Mouse (Mus musculus) MEL (cell line): ENCODE data around the gene Slc2a13. TPM values are rescaled to one million over a fixed set of nuclear protein-coding genes. Genes with fewer than 3 reads are reported as not detected.

Source experiments
- DNase-seq: peaks from one replicate; pipeline ENCODE4 v3.0.0; 2011; ENCODE audit warnings: low read depth, low spot score
- H3K27ac ChIP-seq: 2 replicates; pipeline ENCODE4 v1.5.1; 2012; ENCODE audit warnings: low read depth, mild to moderate bottlenecking, control low read depth, low read length, moderate library complexity; ENCODE audit not compliant: control insufficient read depth
- H3K27me3 ChIP-seq, 2 experiments: fragments of 150-350 bp in 1 of 2; sonication (generic) in 1 of 2; 2 replicates each; pipeline ENCODE4 v1.6.1; 2012; ENCODE audit warnings: low read length in 2 of 2, mild to moderate bottlenecking in 2 of 2, improper control_type of control experiment in 1 of 2, moderate library complexity in 1 of 2; ENCODE audit not compliant: insufficient read depth in 2 of 2, control insufficient read depth in 1 of 2
- H3K36me3 ChIP-seq, 2 experiments: 2 replicates each; pipeline ENCODE4 v1.6.1; 2012 to 2014; ENCODE audit warnings: low read length in 2 of 2, improper control_type of control experiment in 1 of 2, inconsistent platforms in 1 of 2, mild to moderate bottlenecking in 1 of 2; ENCODE audit not compliant: insufficient read depth in 2 of 2, control insufficient read depth in 1 of 2
- H3K4me1 ChIP-seq, 2 experiments: fragments of 150-350 bp in 1 of 2; sonication (generic) in 1 of 2; 2 replicates each; pipeline ENCODE4 v1.6.1; 2012; ENCODE audit warnings: low read length in 2 of 2, improper control_type of control experiment in 1 of 2, mild to moderate bottlenecking in 1 of 2; ENCODE audit not compliant: insufficient read depth in 2 of 2, control insufficient read depth in 1 of 2
- H3K4me3 ChIP-seq, 2 experiments: fragments of 150-350 bp in 1 of 2; sonication (generic) in 1 of 2; 2 replicates each; pipeline ENCODE4 v1.5.1; 2012; ENCODE audit warnings: low read depth in 2 of 2, low read length in 2 of 2, mild to moderate bottlenecking in 2 of 2, moderate library complexity in 2 of 2, control low read depth in 1 of 2, improper control_type of control experiment in 1 of 2; ENCODE audit not compliant: control insufficient read depth in 1 of 2, insufficient read depth in 1 of 2
- H3K79me2 ChIP-seq: 2 replicates; pipeline ENCODE4 v1.6.1; 2012; ENCODE audit warnings: mild to moderate bottlenecking, low read length, moderate library complexity; ENCODE audit not compliant: control insufficient read depth, poor library complexity, insufficient read depth
- H3K9ac ChIP-seq: 2 replicates; pipeline ENCODE4 v1.6.1; 2012; ENCODE audit warnings: low read depth, mild to moderate bottlenecking, control low read depth, low read length, moderate library complexity; ENCODE audit not compliant: control insufficient read depth, poor library complexity, severe bottlenecking
- H3K9me3 ChIP-seq: fragments of 150-350 bp; sonication (generic); replicated peaks from 2 replicates; pipeline ENCODE4 v1.6.1; 2012; ENCODE audit warnings: mild to moderate bottlenecking, low read length, improper control_type of control experiment, moderate library complexity; ENCODE audit not compliant: insufficient read depth
- BHLHE40 ChIP-seq: IDR thresholded peaks from 2 replicates; pipeline ENCODE4 v1.6.1; 2012; ENCODE audit warnings: low read depth, mild to moderate bottlenecking, inconsistent platforms, low read length, improper control_type of control experiment, borderline replicate concordance
- CHD1 ChIP-seq: IDR thresholded peaks from 2 replicates; pipeline ENCODE4 v1.6.1; 2012; ENCODE audit warnings: low read depth, mild to moderate bottlenecking, inconsistent platforms, low read length, improper control_type of control experiment
- CHD2 ChIP-seq: IDR thresholded peaks from 2 replicates; pipeline ENCODE4 v1.6.1; 2011; ENCODE audit warnings: low read length, improper control_type of control experiment
- CTCF ChIP-seq, 3 experiments: IDR thresholded peaks in 2 of 3; conservative IDR thresholded peaks in 1 of 3; 2 replicates each; pipeline ENCODE4 v1.5.1; 2011 to 2012; ENCODE audit warnings: low read length in 3 of 3, low read depth in 2 of 3, mild to moderate bottlenecking in 2 of 3, improper control_type of control experiment in 1 of 3, inconsistent platforms in 1 of 3, mixed read lengths in 1 of 3, moderate library complexity in 1 of 3; ENCODE audit not compliant: control insufficient read depth in 1 of 3, insufficient read depth in 1 of 3, poor library complexity in 1 of 3, severe bottlenecking in 1 of 3
- E2F4 ChIP-seq: IDR thresholded peaks from 2 replicates; pipeline ENCODE4 v1.6.1; 2011; ENCODE audit warnings: low read depth, low read length, improper control_type of control experiment, borderline replicate concordance
- EP300 ChIP-seq, 2 experiments: IDR thresholded peaks; 2 replicates each; pipeline ENCODE4 v1.6.1; 2011; ENCODE audit warnings: improper control_type of control experiment in 2 of 2, low read length in 2 of 2, low read depth in 1 of 2, mild to moderate bottlenecking in 1 of 2
- ETS1 ChIP-seq: IDR thresholded peaks from 2 replicates; pipeline ENCODE4 v1.6.1; 2012; ENCODE audit warnings: low read depth, mild to moderate bottlenecking, inconsistent platforms, low read length, improper control_type of control experiment, moderate library complexity
- GATA1 ChIP-seq: IDR thresholded peaks from 2 replicates; pipeline ENCODE4 v1.6.1; 2011; ENCODE audit warnings: low read depth, low read length, improper control_type of control experiment
- HCFC1 ChIP-seq: IDR thresholded peaks from 2 replicates; pipeline ENCODE4 v1.6.1; 2012; ENCODE audit warnings: low read depth, mild to moderate bottlenecking, inconsistent platforms, low read length, improper control_type of control experiment, moderate library complexity
- KAT2A ChIP-seq: conservative IDR thresholded peaks from 2 replicates; pipeline ENCODE4 v1.6.1; 2012; ENCODE audit warnings: low read depth, low read length, improper control_type of control experiment, inconsistent platforms
- MAFK ChIP-seq: IDR thresholded peaks from 2 replicates; pipeline ENCODE4 v1.6.1; 2011; ENCODE audit warnings: low read depth, mild to moderate bottlenecking, low read length, improper control_type of control experiment, borderline replicate concordance
- MAX ChIP-seq: IDR thresholded peaks from 2 replicates; pipeline ENCODE4 v1.6.1; 2011; ENCODE audit warnings: low read length, improper control_type of control experiment
- MEF2A ChIP-seq: IDR thresholded peaks from 2 replicates; pipeline ENCODE4 v1.6.1; 2014; ENCODE audit warnings: low read depth, mild to moderate bottlenecking, inconsistent platforms, low read length, improper control_type of control experiment; ENCODE audit not compliant: poor library complexity, insufficient replicate concordance, severe bottlenecking; ENCODE audit errors: extremely low read depth
- MXI1 ChIP-seq: IDR thresholded peaks from 2 replicates; pipeline ENCODE4 v1.6.1; 2011; ENCODE audit warnings: mild to moderate bottlenecking, low read depth, low read length, improper control_type of control experiment
- MYC ChIP-seq: IDR thresholded peaks from 2 replicates; pipeline ENCODE4 v1.6.1; 2011; ENCODE audit warnings: low read depth, mild to moderate bottlenecking, low read length, improper control_type of control experiment, moderate library complexity
- NRF1 ChIP-seq: IDR thresholded peaks from 2 replicates; pipeline ENCODE4 v1.6.1; 2014; ENCODE audit warnings: low read depth, mild to moderate bottlenecking, inconsistent platforms, low read length, improper control_type of control experiment, moderate library complexity; ENCODE audit not compliant: poor library complexity, insufficient read depth, severe bottlenecking
- POLR2A ChIP-seq, 2 experiments: IDR thresholded peaks; 2 replicates each; pipeline ENCODE4 v1.6.1; 2011 to 2012; ENCODE audit warnings: low read length in 2 of 2, mild to moderate bottlenecking in 2 of 2, control low read depth in 1 of 2, improper control_type of control experiment in 1 of 2, low read depth in 1 of 2, moderate library complexity in 1 of 2; ENCODE audit not compliant: control insufficient read depth in 1 of 2, insufficient read depth in 1 of 2, poor library complexity in 1 of 2
- POLR2AphosphoS2 ChIP-seq: IDR thresholded peaks from 2 replicates; pipeline ENCODE4 v1.6.1; 2011; ENCODE audit warnings: low read length, improper control_type of control experiment
- POLR2AphosphoS5 ChIP-seq: IDR thresholded peaks from 2 replicates; pipeline ENCODE4 v1.6.1; 2012; ENCODE audit warnings: low read depth, borderline replicate concordance, mild to moderate bottlenecking, inconsistent platforms, low read length, moderate library complexity, mixed read lengths
- SMC3 ChIP-seq: IDR thresholded peaks from 2 replicates; pipeline ENCODE4 v1.6.1; 2011; ENCODE audit warnings: low read depth, low read length, improper control_type of control experiment
- TAL1 ChIP-seq: IDR thresholded peaks from 2 replicates; pipeline ENCODE4 v1.6.1; 2012; ENCODE audit warnings: mild to moderate bottlenecking, inconsistent platforms, low read length, moderate library complexity, mixed read lengths
- TBP ChIP-seq: IDR thresholded peaks from 2 replicates; pipeline ENCODE4 v1.8.0; 2011; ENCODE audit warnings: low read depth, low read length, improper control_type of control experiment
- TCF12 ChIP-seq: IDR thresholded peaks from 2 replicates; pipeline ENCODE4 v1.6.1; 2014; ENCODE audit warnings: low read depth, mild to moderate bottlenecking, inconsistent platforms, low read length, improper control_type of control experiment, moderate library complexity
- USF1 ChIP-seq: IDR thresholded peaks from 2 replicates; pipeline ENCODE4 v1.6.1; 2014; ENCODE audit warnings: low read depth, mild to moderate bottlenecking, inconsistent platforms, low read length, improper control_type of control experiment, moderate library complexity
- ZC3H11A ChIP-seq: IDR thresholded peaks from 2 replicates; pipeline ENCODE4 v1.6.1; 2012; ENCODE audit warnings: low read depth, mild to moderate bottlenecking, inconsistent platforms, low read length, improper control_type of control experiment
- ZMIZ1 ChIP-seq: IDR thresholded peaks from 2 replicates; pipeline ENCODE4 v1.6.1; 2012; ENCODE audit warnings: low read depth, mild to moderate bottlenecking, inconsistent platforms, low read length, improper control_type of control experiment, moderate library complexity
- ZNF384 ChIP-seq: IDR thresholded peaks from 2 replicates; pipeline ENCODE4 v1.6.1; 2012; ENCODE audit warnings: low read depth, mild to moderate bottlenecking, inconsistent platforms, low read length, improper control_type of control experiment
- polyA plus RNA-seq, 2 experiments: library from polyadenylated mRNA; stranded (reverse) in 1 of 2; unstranded in 1 of 2; fragments of >175 nt in 1 of 2; fragments of >200 nt in 1 of 2; gene quantifications; 2 replicates each; pipeline versions ENCODE4 v1.2.1 to v1.2.4; 2012; ENCODE audit warnings: low replicate concordance in 2 of 2, low read depth in 1 of 2; ENCODE audit not compliant: insufficient read length in 2 of 2, insufficient read depth in 1 of 2, missing spikeins in 1 of 2
- total RNA-seq: library from RNA; depleted of rRNA; stranded (reverse); fragments of 300-350 nt; gene quantifications from 2 replicates; pipeline ENCODE4 v1.2.3, GENCODE M21; 2012

Slc2a13 gene
- total and polyA plus RNA-seq, 3 experiments = not detected

DNA sequence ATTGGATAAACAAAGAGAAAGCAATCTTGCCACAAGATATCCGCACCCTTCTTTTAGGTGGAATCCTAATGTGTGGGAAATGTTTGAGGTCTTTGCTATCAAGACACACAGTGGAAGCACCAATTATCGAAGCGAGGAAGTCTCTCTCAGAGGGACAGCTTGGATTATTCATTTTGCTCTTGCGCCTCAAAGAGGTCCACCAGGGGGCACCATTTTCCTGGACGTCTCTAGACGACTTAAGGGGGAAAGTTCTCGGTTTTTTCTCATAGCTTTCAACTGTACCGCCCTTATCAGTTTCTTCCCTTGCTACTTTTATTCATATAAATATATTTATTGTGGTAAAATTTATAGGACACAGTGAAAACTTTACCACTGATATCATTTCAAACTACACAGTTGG lies 36.7 kb upstream of the Slc2a13 start:
- no peak for DNase-seq
- TF ChIP-seq BHLHE40 (no peak), CTCF (IDR thresholded peaks at IDR 0.05 in 2 of 3, conservative IDR thresholded peaks at IDR 0.05 in 1 of 3; ENCODE audit: control insufficient read depth in 1 of 3, insufficient read depth in 1 of 3, low read depth in 2 of 3, low read length in 3 of 3, poor library complexity in 1 of 3, severe bottlenecking in 1 of 3) (peak in 2 of 3 experiments; percentile 1 to 19; a peak in 1 of 6 replicates), KAT2A (no peak)

DNA sequence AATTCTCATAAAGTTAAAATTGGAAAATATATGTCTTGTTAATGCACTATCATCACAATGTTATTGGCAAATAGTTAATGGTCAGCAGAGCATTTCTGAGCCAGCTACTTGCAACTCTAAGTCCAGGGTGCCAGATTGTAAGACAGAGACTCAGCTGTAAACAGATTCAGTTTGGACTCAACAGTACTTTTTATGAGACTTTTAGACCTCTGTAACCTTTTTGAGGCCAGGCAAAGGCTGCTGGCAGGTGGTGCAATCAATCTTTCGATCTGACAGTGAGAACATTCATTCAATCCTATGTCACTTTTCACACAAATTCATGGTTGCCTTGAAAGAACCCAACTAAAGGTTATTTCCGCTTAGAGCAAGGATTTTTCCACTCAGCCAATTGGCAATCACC lies 35.8 kb upstream of the Slc2a13 start:
- H3K9ac ChIP-seq = no peak overlapping the region
- no peaks in the 10 kb centered on the region for H3K4me1 ChIP-seq
- H3K79me2 ChIP-seq = no peaks in the 10 kb centered on the region
- no peaks in the 10 kb centered on the region for H3K36me3 ChIP-seq
- no peaks in the 10 kb centered on the region for H3K27me3 ChIP-seq
- H3K27ac ChIP-seq = no peak overlapping the region
- TF ChIP-seq TAL1 (no peak), CHD2 (no peak), SMC3 (no peak), MAX (no peak), CHD1 (no peak), TCF12 (no peak), ZMIZ1 (no peak), HCFC1 (no peak), ETS1 (no peak), POLR2AphosphoS5 (no peak), ZNF384 (no peak)
- DNase-seq = no peak
- H3K9me3 ChIP-seq = no peaks in the 10 kb centered on the region
- no peak overlapping the region for H3K4me3 ChIP-seq

More for the DNA sequence above, 36.7 kb upstream of the Slc2a13 start:
- Histone ChIP-seq H3K9me3 (no peaks in the 10 kb centered on the region), H3K4me3 (no peak overlapping the region), H3K36me3 (no peaks in the 10 kb centered on the region), H3K9ac (no peak overlapping the region), H3K4me1 (no peaks in the 10 kb centered on the region), H3K79me2 (no peaks in the 10 kb centered on the region), H3K27me3 (no peaks in the 10 kb centered on the region), H3K27ac (no peak overlapping the region)

DNA sequence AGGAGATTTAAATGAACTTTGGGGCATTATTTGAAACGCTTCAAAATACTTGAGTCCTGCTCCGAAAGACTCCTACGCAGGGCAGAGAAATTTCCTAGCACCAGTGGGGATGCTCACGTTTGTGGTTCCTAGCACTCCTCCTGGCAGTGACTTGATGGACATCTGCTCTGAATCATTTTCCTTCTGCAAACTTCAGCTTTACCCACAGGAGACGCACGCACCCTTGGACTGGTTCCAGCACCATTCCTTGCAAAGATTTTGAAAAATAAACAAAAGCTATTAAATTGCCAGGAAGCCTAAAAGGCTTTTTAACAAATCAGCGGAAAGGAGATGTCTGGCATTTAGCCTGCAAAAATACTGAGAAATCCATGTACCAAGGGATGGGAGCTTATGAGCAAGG lies 28.1 kb upstream of the Slc2a13 start:
- Histone ChIP-seq H3K4me3 (no peak overlapping the region), H3K79me2 (no peaks in the 10 kb centered on the region), H3K9ac (no peak overlapping the region), H3K4me1 (no peaks in the 10 kb centered on the region), H3K27ac (no peak overlapping the region), H3K9me3 (no peaks in the 10 kb centered on the region), H3K27me3 (no peaks in the 10 kb centered on the region), H3K36me3 (no peaks in the 10 kb centered on the region)
- DNase-seq = no peak
- TF ChIP-seq TCF12 = no peak
- TF ChIP-seq POLR2A (IDR thresholded peaks at IDR 0.05; ENCODE audit: control insufficient read depth in 1 of 2, insufficient read depth in 1 of 2, low read depth in 1 of 2, low read length in 2 of 2, poor library complexity in 1 of 2) = no peak
- no peak for TF ChIP-seq EP300 (IDR thresholded peaks at IDR 0.05; ENCODE audit: low read depth in 1 of 2, low read length in 2 of 2)
- TF ChIP-seq POLR2AphosphoS2 = no peak
- TF ChIP-seq MEF2A = no peak
- TF ChIP-seq MAFK = no peak
- TF ChIP-seq NRF1 = no peak
- TF ChIP-seq MYC = no peak
- no peak for TF ChIP-seq TBP
- no peak for TF ChIP-seq E2F4
- TF ChIP-seq GATA1 = no peak
- TF ChIP-seq ZC3H11A = no peak
- TF ChIP-seq USF1 = no peak
- no peak for TF ChIP-seq MXI1
- no peak for TF ChIP-seq CHD2
- TF ChIP-seq ZMIZ1 = no peak
- no peak for TF ChIP-seq CTCF (IDR thresholded peaks at IDR 0.05 in 2 of 3, conservative IDR thresholded peaks at IDR 0.05 in 1 of 3; ENCODE audit: control insufficient read depth in 1 of 3, insufficient read depth in 1 of 3, low read depth in 2 of 3, low read length in 3 of 3, poor library complexity in 1 of 3, severe bottlenecking in 1 of 3)
